Mouse (Mus musculus) stomach, postnatal 0 days (tissue): ENCODE measurements at regions not wholly inside any gene's neighbourhood (a gene's known extent, or its start where the extent isn't known, plus 50 kb on each side); places are given as distances from the start of the nearest gene placed in this dataset.

Experiments used
- CTCF ChIP-seq: IDR thresholded peaks from 2 replicates; pipeline ENCODE4 v1.5.1; 2016; ENCODE audit warnings: antibody characterized with exemption, low read depth, mild to moderate bottlenecking, moderate library complexity
- EP300 ChIP-seq: optimal IDR thresholded peaks from 2 replicates; pipeline ENCODE3; 2016; ENCODE audit warnings: antibody characterized with exemption

- TF ChIP-seq CTCF, result no peak
- TF ChIP-seq EP300, result no peak
These were observed 711.7 kb downstream of the Slitrk6 start for GRCm38 (mm10) chr14:110043211-110043610.
